Mouse (Mus musculus) spleen, adult 18-20 months (tissue): ENCODE results near the gene Aak1.
"Not testable (repeated sequence)": the region's sequence is repeated elsewhere in the genome, so short reads cannot be mapped to it uniquely, and the experiment has no call there.

Source experiments
- DNase-seq, 2 experiments: peaks; one replicate each; pipeline ENCODE4 v3.0.0; 2022; ENCODE audit warnings: mixed read lengths in 2 of 2

Gene Aak1

DNA sequence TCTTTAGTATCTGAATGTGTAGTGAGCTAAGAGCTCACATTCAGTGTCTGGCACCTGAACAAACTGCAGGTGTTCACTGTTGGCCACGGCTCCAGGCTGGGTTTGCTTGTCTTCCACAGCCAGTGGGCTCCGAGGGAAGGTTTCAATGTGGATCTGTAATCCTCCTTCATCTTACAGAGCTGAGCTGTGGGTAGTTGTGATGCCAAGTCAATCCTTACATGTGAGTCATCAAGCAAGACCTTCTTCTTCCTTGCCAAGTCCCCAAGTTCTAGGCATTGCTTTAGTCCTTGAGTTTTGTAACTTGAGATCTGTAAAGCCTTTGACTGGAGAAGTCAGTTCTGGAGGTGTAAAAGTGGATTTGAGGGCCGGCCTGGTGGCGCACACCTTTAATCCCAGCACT lies 124.6 kb downstream of the Aak1 start:
- no peak for DNase-seq

DNA sequence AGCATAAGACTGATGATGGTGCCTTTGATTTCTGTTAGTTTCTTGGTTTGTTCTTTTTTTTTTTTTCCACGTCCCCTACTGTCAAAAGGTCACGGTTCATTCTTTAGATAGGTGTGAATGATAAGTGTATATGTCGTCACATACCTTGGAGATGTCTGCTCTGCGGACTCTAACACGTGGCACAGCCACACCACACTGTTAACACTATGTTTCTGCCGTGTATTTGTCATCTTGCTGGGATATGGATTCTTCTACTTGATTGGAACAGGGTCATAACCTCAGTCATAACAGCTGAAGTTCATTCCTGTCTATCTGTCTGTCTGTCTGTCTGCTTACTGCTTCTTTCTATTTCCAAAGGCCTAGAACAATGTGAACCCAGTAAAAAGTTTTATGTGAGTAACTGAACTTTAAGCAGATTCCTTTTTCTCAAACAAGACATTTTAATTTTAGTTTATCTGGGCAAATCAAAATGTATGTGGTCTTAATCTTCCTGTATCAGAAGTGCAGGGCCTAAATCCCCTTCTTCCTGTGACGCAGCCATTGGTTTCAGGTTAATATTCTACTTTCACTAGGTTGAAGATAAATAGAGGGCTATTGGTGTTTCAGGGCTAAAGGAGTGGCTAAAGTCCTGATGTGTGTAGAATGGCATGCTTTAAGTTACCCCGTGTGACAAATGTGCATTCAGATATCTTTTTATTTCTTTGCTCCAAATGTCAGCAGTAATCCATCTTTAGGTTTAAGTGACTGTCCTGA lies 129.0 kb downstream of the Aak1 start:
- no peak for DNase-seq

DNA sequence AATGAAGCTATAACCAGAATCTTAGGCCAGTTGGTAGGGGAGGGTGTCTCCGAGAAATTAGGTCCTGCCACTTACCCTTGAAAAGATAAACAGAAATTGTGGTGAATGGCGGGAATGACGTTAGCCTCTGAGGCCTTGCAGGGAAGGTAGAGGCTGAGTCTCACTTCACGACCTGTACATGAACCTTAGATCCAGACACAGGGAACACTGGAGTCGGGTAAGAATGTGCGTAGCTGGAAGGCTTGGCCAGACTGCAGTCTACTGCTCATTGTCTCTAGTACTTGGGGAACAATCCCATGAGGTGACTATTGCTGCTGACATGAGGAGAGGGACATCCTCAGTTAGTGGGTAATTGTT lies 129.6 kb downstream of the Aak1 start:
- no peak for DNase-seq

DNA sequence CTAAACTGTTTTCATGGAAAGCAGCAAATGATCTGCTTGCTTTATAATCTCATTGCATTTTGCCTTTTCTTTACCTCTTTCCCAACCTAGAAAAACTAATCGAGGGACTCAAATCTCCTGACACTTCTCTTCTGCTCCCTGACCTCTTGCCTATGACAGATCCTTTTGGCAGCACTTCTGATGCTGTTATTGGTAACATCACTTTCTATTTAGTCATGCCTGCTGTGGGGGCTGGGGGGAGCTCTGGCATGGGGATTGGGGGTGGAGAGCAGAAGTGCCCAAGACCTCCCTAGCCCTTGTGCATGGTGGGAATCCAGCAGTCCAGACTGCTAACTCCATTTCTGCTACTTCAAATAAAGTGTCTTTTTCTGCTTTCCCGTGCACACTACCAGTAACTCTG lies 131.9 kb downstream of the Aak1 start:
- DNase-seq = no peak

DNA sequence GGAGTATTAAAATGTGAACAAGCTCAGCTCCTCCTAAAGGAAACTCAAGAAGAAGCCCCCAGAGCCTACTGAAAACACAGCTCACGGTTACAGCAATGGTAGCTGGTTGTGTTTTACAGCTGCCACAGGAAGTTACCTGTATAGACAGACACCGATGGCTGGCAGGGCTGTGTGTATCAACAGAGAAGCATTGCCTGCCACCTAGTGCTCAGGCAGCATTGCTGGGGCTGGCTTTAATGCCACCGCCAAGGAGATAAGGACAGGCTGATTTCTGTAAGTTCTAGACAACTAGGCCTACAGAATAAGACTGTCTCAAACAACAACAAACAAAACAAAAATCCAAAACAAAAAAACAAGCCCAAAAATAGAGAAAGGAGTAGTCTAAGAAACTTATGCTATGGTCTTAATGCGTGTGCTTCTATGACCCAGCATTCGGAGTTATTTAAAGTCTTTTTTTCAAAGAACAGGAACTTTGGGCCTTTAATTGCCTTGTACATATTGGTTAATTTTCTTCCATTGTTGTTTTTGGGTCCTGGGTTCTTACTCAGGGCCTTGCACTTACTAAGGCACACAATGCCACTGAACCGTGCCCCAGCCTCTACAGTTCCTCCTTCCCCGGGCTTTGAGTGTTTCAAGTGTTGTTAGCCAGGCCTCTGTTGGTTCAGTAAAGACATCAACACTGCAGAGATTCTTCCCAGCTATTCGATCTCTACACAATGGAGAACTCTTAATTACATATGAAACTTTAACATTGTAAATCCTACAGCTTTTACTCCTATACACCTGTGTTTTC lies 136.2 kb downstream of the Aak1 start:
- DNase-seq = no peak

DNA sequence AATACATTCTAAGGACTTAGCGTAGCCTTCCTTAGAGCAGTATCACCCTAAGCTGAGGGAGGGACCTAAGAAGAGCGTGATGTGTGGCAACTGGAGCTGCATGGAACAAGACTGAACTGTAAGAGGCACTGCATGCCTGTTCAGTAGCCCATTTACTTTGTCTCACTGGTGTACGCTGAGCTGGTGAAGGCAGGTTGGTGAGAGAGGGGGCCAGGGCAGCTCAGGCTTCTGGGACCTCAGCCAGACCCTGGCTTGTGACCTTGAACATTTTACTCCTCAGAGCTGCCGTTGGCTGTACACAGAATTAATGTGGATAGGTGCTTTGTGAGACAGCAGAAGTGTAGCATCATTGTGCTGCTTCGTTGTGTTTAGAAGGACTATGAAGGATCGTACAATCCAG lies 140.3 kb downstream of the Aak1 start:
- DNase-seq = no peak

DNA sequence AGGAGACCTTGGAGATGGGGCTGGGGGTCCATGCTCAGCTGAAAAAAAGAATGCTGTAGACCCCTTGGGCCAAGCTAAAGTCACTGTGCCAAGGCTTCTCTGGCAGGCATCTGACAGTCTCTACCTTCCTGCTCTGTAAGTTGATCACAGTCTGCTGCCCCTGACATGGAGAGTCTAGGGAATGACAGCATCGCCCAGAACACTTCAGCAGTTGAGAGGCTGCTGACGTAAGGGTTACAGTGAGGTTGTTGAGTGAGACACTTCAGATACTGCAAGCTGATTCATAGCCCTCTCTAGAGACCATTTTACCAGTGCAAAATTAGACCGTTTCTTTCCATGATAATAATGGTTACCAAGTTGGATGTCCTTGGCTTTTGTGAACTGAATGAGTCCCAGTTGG lies 141.7 kb downstream of the Aak1 start:
- no peak for DNase-seq

DNA sequence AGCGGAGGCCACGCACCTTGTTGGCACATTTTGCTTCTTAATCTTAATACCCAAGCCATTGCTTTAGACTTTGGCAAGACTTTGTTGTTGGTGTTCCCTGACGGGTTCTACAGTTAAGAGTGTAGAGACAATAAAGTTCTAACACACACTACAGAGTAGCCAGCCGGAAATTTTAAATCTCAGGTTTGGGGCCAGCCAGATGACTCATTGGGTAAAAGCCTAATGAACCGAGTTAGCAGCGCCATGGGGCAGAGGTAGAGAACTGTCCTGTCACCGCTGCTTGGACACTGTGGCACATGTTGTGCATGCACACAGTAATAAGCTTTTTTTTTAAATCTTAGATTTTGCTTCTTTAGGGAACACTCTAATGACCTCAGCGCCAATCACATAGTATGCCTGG lies 143.0 kb downstream of the Aak1 start:
- DNase-seq = no peak

DNA sequence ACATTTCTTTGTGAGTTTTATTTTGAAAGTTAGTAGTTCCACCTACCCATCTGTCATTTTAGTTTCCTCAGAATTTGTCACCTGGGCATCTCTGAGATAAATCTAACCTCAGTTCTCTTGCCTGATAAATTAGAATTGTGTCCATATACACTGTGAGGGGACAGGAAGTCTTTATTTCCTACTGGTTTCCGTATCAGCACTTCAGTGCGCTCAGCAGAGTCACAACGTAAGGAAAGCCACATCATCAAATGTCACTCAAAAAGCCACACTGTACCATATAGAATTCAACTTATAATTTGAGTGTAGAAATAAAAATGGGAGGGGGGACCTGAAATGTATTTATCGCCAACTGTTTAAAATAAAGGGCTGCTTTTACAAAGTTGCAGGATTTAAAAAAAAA lies 144.9 kb downstream of the Aak1 start:
- DNase-seq = no peak

DNA sequence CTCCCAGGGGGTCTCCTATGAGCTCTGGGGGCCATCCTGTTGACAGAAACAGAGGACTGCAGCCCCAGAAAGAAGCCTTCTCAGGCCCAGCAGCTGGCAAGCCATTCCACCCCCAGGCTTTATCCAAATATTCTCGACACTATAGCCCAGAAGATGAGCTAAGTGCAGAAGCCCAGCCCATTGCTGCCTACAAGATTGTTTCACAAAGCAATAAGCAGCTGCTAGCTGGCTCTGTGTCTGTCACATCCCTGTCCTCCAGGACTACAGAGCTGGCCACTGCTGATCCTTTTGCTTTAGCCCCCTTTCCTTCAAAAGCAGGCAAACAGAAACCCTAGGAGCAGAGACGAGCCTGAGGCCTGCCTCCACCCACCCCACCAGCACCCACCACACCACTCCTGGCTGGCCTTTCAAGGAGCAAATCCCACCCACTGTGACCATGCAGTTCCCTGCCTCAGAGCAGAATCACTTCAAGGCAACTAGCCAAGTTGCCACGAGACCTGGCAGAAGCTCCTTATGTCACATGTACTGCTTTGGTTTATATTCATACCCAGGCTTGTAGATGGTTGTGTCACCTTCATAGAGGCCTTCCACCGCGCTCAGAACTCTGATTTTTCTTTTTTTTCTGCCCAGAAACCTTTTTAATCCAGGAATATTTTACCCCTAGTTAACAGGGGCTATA lies 147.5 kb downstream of the Aak1 start:
- DNase-seq = no peak

DNA sequence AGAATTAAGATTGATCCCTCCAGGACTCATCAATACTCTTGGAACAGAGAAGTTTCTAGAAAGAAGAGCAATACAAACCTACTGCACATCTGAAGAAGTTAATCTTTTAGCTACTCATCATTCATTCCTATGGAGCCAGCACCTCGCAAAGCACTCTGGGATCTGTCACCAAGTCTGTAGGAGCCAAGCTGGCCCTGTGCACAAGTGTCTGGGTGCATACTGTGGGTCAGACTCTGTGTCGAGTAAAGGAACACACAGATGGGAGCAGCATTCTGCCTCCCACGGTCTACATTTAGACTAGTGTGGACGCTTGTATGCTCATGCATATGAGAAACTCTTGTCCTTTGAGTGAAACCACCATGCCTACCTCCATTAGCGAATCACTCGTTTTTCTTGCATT lies 148.0 kb downstream of the Aak1 start:
- DNase-seq = no peak

DNA sequence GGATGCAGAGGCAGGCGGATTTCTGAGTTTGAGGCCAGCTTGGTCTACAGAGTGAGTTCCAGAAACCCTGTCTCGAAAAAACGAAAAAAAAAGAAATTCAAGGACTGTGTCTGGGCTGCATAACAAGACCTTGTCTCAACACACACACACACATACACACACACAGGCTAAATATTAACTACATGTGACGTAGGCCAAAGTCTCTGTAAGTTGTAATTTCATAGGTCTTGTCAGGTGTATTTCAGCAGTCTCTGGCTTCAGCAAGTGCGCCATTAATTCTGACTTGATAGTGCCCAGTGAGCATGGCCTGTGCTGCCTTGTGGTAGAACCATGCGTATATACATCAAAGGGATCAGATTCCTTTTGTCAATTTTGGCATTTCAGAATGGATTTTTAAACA lies 152.7 kb downstream of the Aak1 start:
- no peak for DNase-seq

DNA sequence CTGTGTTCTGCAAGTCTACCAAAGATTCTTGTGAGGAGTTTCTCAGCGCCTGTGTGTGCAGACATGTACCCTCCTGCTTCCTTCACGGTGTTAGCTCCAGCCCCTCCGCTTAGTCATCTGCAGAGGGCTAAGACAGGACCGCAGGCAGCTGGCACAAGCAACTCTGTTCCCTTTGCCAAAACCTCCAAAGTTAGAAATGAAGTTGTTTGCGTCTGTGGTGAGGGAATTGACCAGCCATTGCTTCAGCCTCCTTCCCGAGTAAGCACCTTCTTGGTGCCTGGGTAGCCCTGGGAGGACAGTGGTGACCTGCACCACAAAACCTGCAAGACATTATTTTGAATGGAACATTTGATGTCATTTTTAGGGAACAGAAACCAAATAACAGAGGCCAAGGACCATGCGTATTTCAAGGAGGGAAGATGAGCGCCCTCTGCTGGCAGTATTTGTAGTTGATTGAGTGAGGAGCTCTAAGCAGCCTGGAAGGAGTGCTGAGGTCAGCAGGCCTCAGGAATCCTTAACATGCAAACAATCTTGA lies 153.3 kb downstream of the Aak1 start:
- peak; percentile 62 to 87 for DNase-seq

DNA sequence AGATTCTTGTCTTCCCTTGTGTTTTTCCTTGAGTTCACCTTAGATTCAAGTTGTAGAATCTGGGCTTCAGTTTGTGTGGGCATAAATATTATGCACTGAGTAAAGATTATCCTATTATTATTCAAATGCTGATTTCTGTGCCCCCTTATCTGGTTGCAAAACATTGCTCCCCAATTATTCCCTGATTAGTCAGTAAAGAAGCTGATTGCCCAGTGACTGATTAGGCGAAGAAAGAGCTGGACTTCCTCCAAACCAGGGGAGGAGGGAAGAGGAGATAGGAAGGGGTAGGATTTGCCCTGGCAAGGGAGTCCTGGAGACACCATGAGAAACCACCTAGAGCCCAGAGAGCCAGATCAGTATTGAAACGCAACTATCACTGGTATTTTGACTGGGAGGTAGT lies 154.8 kb downstream of the Aak1 start:
- no peak for DNase-seq

DNA sequence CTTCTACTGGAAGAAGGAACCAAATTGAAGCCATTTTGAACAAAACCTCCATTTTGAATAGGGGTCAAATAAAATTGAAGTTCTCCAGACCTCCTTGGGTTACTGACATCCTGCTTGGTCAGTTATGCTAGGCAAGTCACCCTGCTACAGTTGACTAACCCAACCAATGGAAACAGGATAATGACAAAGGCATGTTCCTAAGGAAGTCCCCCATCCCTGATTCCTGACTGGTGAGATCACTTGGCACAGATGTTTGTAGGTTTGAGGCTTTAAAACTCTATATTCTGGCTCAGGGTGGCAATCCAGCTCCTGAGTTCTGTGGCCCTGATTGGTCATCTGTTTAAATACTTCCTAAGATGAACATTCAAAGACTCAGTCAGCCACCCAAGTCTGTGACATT lies 156.3 kb downstream of the Aak1 start:
- no peak for DNase-seq

DNA sequence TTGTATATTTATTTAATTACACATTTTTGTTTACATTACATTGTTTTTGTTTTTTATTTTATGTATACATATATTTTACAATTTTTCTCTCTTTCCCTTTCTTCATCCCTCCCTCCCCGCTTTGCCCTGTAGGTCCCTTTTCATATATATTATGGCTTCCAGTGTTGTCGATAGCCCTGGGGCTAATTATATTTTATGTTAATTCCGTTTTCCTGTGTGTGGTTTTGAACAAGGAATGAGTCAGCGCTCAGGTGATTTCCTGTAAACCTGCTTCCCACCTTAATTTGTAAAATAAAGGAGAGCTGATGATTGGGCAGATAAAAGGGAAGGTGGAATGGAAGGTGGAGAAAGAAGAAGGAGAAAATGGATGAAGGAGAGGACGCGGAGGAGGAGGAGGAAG lies 159.6 kb downstream of the Aak1 start, which contains the start of gene Nfu1:
Gene Nfu1 (plus strand): TSS at position 350 of the 400 bp plus-strand sequence.
- DNase-seq = no peak

DNA sequence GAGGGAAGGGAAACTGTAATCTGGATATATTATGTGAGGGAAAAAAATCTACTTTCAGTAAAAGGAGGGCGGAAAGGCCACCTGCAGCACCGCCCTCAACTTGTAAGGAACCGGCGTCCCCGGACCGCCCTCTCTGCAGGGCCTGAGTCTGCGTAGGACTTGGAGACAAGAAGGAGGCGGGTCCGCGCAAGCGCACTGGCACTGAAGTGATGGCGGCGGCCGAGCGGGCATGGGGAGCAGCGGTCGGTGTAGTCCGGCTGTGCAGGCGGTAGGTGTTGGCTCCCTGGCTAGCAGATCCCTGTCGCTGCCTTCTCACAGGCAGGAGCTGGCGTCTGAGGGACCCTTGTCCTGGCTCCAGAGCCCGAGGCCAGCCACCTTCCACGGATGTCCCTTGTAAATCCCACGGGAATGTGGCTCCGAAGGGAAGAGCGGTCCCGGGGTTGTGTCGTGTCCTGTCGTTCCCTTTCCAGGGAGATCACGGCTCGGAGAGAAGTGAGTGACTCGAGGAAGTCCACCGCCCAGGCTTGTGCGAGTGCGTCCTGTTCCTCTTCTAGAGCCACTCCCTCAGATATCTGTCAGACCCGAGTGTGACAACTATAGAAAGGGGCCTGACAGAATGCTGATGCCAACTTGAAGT lies 160.5 kb downstream of the Aak1 start:
- DNase-seq = peak; percentile 93

DNA sequence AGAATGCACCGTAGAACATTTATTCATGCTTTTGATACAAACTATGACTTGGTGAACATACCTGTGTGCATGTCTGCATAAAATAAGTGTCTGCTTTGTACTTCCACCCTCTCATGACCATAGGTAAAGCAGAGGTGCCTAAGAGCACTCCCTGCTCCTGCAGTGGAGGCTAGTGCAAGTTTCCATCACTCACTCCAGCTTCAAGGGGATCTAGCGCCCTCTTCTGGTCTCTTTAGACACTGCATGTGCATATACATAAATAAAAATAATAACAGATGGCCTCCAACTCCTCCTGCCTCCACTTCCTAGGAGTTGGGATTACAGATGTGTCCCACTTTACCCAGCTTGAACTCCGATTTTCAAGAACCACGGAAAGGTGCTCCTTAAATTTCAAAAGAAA lies 167.6 kb downstream of the Aak1 start:
- DNase-seq = no peak

DNA sequence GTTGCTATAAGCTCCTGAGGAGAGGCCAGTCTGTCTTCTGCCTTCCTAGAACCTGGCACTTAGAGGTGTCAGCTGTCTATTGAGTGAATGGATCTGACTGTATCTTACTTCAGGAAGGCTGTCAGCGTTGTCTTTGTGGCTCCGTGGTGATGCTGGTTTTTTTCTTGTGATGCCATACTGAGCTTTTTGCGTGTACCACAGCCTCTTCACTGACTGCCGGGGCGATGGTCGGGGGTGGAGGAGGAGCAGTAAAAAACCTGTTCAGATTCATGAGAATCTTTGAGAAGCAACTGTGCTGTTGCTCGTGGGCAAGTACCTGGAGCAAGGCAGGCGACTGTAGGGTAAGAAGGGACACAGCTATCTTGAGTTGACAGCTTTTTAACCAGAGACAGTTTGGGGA lies 169.6 kb downstream of the Aak1 start:
- no peak for DNase-seq

DNA sequence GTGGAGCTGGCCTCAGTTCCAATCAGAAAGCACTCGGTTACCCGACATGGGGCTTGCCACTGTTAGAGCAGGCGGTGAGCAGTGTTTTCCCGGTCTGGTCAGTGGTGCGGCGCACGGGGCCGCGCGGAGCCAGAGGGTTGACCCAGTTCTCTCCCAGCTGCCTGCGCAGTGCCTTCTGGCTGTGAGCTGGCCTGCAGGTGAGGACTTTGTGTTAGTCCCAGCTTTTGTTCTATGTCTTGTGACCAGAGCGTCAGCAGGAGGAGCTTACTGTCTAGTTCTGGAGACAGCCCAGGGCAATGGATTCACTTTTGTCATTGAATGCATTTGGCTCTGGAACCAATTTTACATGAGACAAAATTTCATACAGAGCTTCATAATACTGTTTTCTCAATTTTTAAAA lies 172.5 kb downstream of the Aak1 start:
- DNase-seq = no peak

DNA sequence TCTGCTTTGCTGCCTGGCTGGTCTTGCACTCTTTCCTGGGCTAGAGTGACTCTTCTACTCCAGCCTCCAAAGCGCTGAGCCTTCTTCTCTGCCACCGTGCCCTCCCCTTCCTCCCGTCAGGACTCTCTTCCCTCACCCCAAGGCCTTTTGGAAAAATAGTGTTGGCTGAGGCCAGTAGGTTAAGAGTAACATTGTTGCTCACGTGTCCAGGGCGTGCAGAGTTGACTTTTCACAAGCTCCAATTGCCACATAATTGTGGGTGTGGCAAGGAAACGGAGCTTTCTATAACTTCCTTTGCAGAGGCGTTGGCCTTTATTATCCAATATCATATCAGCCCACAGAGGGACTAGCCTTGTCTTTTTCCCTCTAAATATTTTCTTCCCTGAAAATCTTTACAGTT lies 177.7 kb downstream of the Aak1 start:
- DNase-seq = no peak

DNA sequence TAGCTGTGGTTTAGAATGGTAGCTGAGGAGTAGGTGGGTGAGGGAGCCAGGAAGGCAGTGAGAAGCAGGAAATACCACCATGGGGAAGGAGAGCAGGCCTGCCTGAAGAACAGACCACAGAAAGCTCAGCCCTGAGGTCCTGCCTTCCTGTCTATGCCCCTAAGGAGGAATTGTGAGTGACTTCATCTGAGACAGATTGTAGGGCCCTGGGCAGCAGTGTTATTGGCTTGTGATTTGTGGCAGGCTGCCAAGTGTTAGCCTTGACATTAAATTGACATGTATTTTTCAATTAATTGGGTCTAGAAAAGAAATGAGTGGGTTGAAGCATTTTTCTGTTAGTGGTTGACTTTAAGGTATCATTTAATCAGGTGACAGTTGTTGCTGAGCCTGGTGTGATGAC lies 179.6 kb downstream of the Aak1 start:
- DNase-seq = no peak

DNA sequence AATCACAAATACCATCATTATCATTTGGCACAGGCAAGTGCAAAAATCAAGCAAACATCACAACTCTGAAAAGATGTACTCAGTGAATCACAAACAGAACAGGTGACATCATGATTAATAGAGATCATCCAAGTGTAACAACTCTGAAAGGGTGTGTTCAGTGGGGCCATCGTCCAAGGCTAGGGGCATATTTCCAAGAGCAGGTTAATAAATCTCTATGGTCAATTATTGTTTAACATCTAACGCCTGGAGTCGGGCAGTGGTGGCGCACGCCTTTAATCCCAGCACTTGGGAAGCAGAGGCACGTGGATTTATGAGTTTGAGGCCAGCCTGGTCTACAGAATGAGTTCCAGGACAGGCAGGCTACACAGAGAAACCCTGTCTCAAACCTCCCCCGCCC lies 182.0 kb downstream of the Aak1 start:
- not testable (repeated sequence) for DNase-seq
